Mouse (Mus musculus) megakaryocyte, embryonic 14.5 days (primary cell): ENCODE results near the gene Atp13a4. TPM values are rescaled to one million over a fixed set of nuclear protein-coding genes. Genes with fewer than 3 reads are reported as not detected.

Experiments used
- H3K27me3 ChIP-seq: replicated peaks from 2 replicates; pipeline ENCODE3; 2012; ENCODE audit warnings: inconsistent platforms
- H3K36me3 ChIP-seq: replicated peaks from 2 replicates; pipeline ENCODE3; 2012; ENCODE audit warnings: low read length, inconsistent platforms, mixed read lengths
- H3K4me1 ChIP-seq: 2 replicates; pipeline ENCODE4 v1.6.1; 2012; ENCODE audit warnings: inconsistent platforms
- H3K4me3 ChIP-seq: replicated peaks from 2 replicates; pipeline ENCODE3; 2012; ENCODE audit warnings: moderate library complexity, mild to moderate bottlenecking, inconsistent platforms
- H3K9me3 ChIP-seq: 2 replicates; pipeline ENCODE4 v1.6.1; 2012; ENCODE audit warnings: inconsistent platforms
- FLI1 ChIP-seq: IDR thresholded peaks from 2 replicates; pipeline ENCODE4 v1.6.1; 2012; ENCODE audit warnings: low read length, inconsistent platforms, mixed read lengths
- GATA1 ChIP-seq: IDR thresholded peaks from 3 replicates; pipeline ENCODE4 v1.6.1; 2012; ENCODE audit warnings: mixed read lengths, low read length, inconsistent platforms, borderline replicate concordance
- polyA plus RNA-seq: library from polyadenylated mRNA; stranded (reverse); fragments of >175 nt; gene quantifications from 2 replicates; pipeline ENCODE4 v1.2.3, GENCODE M21; 2012; ENCODE audit warnings: low replicate concordance; ENCODE audit not compliant: insufficient read depth

The Atp13a4 gene
- polyA plus RNA-seq, result 0.16 TPM in 1 of 2 replicates, not detected in the other

DNA sequence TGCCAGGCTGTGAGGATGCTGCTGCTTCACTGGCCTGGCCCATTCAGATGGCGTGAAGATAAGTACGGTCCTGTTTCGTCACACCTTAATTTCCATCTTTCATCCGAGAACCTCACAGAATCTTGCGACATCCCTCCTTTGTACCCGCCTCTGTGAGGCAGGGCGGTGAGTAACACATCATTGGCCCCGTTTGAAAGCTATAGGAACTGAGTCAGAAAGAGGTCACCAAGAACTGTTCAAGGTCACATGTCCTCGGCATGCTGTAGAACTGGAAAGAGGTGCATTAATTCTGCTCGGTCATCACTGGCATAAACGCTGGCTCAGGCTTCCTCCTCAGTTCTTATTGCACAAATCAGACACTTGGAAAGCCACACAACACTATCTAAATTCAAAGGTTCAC is at the start of gene Atp13a4:
Gene Atp13a4 (minus strand): TSS at position 36 of the 400 bp plus-strand sequence.
- no peak for TF ChIP-seq GATA1
- peaks cover 35% of the 10 kb centered on the region for H3K4me1 ChIP-seq
- no peaks in the 10 kb centered on the region for H3K36me3 ChIP-seq
- H3K27me3 ChIP-seq, result peaks cover 3% of the 10 kb centered on the region
- H3K4me3 ChIP-seq, result no peak within 1 kb of the TSS
- no peaks in the 10 kb centered on the region for H3K9me3 ChIP-seq

DNA sequence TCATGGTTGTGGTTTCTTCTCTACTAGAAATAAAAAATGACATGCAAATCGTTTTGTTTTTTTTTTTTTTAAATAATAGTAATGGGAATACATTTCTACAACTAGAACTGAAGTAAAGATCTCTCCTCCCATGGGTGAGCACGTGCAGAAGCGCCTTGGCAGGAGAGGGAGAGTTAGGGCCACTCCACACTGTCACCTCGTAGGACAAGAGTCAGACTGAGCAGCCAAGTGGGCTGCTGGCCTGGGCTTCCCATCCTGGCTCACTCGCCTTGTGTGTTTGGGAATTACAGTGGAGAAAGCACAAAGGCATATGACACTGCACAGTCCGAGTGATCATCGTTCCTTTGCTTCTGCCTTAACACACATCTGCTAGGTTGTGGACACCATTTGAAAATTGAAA is 47.5 kb upstream of the Atp13a4 start:
- TF ChIP-seq GATA1 (no peak), FLI1 (no peak)
- Histone ChIP-seq H3K27me3 (no peaks in the 10 kb centered on the region), H3K4me3 (no peak overlapping the region), H3K9me3 (no peaks in the 10 kb centered on the region), H3K4me1 (peaks cover 3% of the 10 kb centered on the region), H3K36me3 (peaks cover 93% of the 10 kb centered on the region)

DNA sequence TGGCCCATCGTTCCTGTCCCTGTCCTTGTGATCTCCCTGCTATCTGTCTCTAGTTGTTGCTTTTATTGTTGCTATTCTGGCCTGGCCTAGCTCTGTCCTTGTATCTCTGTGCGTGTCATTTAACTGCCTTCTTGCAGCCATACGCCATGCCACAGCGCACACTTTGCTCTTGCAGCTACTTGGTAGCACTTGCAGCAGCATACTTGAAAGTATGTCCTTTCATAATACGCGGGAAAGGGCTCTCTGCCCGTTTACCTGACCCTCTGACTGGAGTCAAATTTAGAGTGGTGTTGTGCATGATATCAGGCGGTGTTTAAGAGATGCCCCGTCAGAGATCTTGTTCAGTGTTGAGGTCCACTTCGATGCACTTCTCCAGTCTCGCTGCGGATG is 35.1 kb upstream of the Atp13a4 start:
- Histone ChIP-seq H3K4me1 (peaks cover 36% of the 10 kb centered on the region), H3K36me3 (peaks cover 6% of the 10 kb centered on the region), H3K9me3 (no peaks in the 10 kb centered on the region), H3K27me3 (no peaks in the 10 kb centered on the region), H3K4me3 (peak overlapping the region; percentile 99)
- no peak for TF ChIP-seq FLI1
- no peak for TF ChIP-seq GATA1

DNA sequence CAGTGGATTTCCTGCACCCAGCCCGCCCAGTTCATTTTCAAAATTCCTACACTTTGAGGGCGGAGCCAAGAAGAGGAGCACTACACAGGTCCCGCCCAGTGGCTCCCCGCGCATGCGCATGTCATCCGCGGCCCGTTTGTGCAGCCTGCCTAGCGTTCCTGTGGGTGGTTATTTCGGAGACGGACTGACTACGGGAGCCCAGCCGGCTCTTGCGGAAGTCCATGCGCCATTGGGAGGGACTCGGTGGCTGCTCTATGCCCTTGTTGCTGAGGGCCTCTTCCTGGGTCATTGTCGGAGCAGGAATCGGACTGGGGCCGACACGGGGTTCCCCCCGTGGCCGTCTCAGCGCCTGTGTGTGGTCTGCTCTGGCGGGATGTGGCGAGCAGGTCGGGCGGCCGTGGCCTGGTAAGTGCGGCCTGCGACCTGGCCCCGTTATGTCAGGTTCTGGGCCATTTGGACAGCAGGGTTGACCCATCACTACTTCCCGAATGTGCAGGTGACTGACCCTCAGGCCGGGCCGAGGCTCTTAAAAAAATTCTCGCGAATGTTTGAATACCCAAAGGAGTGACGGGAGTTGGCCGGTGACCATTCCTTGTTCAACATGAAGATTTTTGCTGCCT is 34.6 kb upstream of the Atp13a4 start, which contains the start of gene Opa1:
Gene Opa1 (plus strand): TSS at position 168 of the 620 bp plus-strand sequence.
- TF ChIP-seq FLI1 (no peak), GATA1 (no peak)
- Histone ChIP-seq H3K36me3 (peaks cover 5% of the 10 kb centered on the region), H3K4me1 (peaks cover 39% of the 10 kb centered on the region), H3K9me3 (no peaks in the 10 kb centered on the region), H3K27me3 (no peaks in the 10 kb centered on the region), H3K4me3 (peak within 1 kb of the TSS; percentile 99)

DNA sequence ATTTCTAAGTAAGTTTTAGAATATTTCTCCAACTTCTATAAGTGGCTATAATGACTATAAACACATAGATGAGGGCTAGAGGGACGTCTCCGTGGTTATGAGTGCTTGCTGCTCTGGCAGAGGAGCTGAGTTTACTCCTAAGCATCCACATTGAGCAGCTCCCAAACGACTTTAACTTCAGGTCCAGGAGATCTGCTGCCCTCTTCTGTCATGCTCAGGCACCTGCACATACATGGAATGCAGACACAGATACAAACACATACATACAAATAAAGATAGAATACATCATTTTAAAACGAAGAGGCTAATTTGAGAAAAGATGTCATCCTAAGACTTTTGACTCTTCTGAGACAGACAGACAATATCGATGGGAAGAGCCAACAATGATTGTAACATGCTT is 31.0 kb upstream of the Atp13a4 start:
- H3K27me3 ChIP-seq, result no peaks in the 10 kb centered on the region
- no peaks in the 10 kb centered on the region for H3K36me3 ChIP-seq
- peaks cover 62% of the 10 kb centered on the region for H3K4me1 ChIP-seq
- no peak for TF ChIP-seq GATA1
- TF ChIP-seq FLI1, result no peak
- peak overlapping the region; percentile 67 for H3K4me3 ChIP-seq
- H3K9me3 ChIP-seq, result no peaks in the 10 kb centered on the region

DNA sequence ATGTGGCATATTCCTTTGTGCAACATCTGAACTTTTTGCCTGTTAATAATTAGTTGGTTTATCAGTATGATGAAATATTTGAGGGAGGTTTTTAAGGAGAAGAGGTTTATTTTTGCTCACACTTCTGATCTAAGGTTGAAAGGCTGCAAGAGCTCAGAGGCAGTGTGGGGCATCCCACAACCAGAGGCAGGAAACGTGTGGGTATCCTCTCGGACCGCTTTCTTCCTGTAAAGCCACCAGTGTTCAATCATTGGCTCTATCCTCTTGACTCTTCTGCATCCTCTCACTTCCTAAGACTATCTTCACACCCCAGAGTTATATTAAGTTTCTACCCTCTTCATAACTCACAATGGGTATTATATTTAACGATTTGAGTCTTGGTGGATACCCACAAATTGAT is 29.3 kb upstream of the Atp13a4 start:
- Histone ChIP-seq H3K4me1 (peaks cover 59% of the 10 kb centered on the region), H3K27me3 (no peaks in the 10 kb centered on the region), H3K4me3 (peak overlapping the region; percentile 0), H3K9me3 (no peaks in the 10 kb centered on the region), H3K36me3 (no peaks in the 10 kb centered on the region)
- TF ChIP-seq FLI1 (peak; percentile 61; the same call in 1 of the 2 replicates), GATA1 (no peak; the same call in 2 of the 3 replicates)

DNA sequence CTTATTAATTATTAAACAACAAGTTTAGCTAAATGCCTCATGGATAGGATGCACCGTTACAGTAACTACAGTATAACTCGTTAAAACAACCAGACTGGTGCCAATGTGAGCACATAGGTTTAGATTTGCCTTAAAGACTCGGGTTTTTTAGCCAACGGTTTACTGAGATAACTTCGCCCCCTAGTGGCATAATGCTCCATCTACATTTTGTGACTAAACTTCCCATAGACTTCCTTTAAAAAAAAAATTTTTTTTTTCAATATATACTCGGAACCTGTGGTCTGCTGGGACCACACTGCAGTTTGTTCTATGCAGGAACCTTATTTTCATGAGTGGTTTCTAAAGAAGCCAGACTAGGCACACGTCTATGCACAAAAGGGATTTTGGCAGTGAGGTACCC is 16.2 kb upstream of the Atp13a4 start:
- Histone ChIP-seq H3K4me3 (no peak overlapping the region), H3K27me3 (peaks cover 2% of the 10 kb centered on the region), H3K36me3 (no peaks in the 10 kb centered on the region), H3K4me1 (peaks cover 63% of the 10 kb centered on the region), H3K9me3 (no peaks in the 10 kb centered on the region)
- TF ChIP-seq GATA1 (no peak), FLI1 (no peak)

DNA sequence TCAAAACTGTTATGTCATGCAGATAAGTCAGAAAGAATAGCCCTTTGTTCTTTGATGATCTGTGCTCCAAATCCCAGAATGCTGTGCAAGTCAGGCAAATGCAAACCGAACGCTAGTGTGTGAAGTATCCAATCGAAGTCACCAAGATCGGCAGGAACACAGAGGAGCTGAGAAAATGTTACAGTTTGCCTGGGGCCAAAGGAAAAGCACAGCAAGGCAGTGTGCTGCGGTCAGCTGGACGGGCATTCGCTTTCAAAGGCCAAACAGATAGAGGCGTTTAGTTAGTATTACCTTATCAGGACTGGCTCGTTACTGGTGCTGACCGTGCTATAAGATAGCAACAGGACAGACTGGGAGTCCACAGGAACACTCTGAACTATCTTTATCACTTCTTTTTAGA is 15.8 kb upstream of the Atp13a4 start:
- Histone ChIP-seq H3K27me3 (peaks cover 2% of the 10 kb centered on the region), H3K4me1 (peaks cover 62% of the 10 kb centered on the region), H3K9me3 (no peaks in the 10 kb centered on the region), H3K36me3 (no peaks in the 10 kb centered on the region), H3K4me3 (peak overlapping the region; percentile 35)
- TF ChIP-seq FLI1 (no peak), GATA1 (no peak)

DNA sequence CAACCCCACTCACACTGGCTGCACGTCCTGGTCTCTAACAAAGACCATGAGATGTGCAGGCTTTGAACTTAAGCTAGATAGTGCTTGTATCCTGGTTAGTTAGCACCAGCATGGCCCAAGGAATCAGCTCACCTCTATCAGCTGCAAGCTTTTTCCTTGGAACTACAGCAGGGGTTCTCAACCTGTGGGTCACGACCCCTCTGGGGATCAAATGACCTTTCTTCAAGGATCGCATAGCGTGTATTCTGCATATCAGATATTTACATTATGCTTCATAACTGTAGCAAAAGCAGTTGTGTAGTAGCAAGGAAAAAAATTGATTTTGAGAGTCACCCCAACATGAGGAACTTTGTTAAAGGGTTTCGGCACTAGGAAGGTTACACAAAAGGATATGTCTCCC is 15.0 kb upstream of the Atp13a4 start:
- H3K27me3 ChIP-seq, result peaks cover 2% of the 10 kb centered on the region
- TF ChIP-seq FLI1, result no peak
- no peak for TF ChIP-seq GATA1
- no peaks in the 10 kb centered on the region for H3K9me3 ChIP-seq
- H3K4me3 ChIP-seq, result no peak overlapping the region
- peaks cover 59% of the 10 kb centered on the region for H3K4me1 ChIP-seq
- H3K36me3 ChIP-seq, result no peaks in the 10 kb centered on the region

DNA sequence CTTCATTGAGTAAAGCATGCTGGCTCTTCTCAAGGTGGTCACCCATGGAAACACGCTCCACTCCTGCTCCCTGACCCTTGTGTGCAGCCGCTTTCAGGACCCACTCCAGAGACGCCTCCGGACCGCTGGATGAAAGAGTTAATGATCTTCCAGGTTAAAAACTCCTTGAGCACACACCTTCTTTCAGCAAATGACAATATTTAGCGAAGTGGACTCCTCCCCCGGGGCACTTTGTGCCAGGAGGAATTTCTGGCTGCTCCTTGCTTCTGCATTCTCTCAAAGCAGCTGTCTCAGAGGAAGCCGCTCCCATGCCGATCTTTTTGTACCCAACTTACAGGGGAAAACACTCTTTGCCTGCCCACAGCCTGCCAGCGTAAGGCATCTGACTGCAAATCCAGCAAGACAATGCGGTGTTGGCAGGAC is 3.4 kb downstream of the Atp13a4 start:
- TF ChIP-seq FLI1 (no peak), GATA1 (no peak)
- H3K36me3 ChIP-seq, result no peaks in the 10 kb centered on the region
- H3K9me3 ChIP-seq, result no peaks in the 10 kb centered on the region
- H3K27me3 ChIP-seq, result no peaks in the 10 kb centered on the region
- no peak overlapping the region for H3K4me3 ChIP-seq
- H3K4me1 ChIP-seq, result peaks cover 51% of the 10 kb centered on the region
